Mouse (Mus musculus) layer of hippocampus, postnatal 36 days (tissue): ENCODE results near the gene Tuba1a. TPM values are rescaled to one million over a fixed set of nuclear protein-coding genes. Genes with fewer than 3 reads are reported as not detected.

Source experiments
- DNase-seq, 2 experiments: peaks; one replicate each; pipeline ENCODE4 v3.0.0; 2022
- total RNA-seq, 2 experiments: library from RNA; stranded (reverse); gene quantifications; 2 replicates each; pipeline ENCODE4 v1.2.3; 2021

Gene Tuba1a
- 100 to 1,000 TPM; 868 to 949 TPM for total RNA-seq

DNA sequence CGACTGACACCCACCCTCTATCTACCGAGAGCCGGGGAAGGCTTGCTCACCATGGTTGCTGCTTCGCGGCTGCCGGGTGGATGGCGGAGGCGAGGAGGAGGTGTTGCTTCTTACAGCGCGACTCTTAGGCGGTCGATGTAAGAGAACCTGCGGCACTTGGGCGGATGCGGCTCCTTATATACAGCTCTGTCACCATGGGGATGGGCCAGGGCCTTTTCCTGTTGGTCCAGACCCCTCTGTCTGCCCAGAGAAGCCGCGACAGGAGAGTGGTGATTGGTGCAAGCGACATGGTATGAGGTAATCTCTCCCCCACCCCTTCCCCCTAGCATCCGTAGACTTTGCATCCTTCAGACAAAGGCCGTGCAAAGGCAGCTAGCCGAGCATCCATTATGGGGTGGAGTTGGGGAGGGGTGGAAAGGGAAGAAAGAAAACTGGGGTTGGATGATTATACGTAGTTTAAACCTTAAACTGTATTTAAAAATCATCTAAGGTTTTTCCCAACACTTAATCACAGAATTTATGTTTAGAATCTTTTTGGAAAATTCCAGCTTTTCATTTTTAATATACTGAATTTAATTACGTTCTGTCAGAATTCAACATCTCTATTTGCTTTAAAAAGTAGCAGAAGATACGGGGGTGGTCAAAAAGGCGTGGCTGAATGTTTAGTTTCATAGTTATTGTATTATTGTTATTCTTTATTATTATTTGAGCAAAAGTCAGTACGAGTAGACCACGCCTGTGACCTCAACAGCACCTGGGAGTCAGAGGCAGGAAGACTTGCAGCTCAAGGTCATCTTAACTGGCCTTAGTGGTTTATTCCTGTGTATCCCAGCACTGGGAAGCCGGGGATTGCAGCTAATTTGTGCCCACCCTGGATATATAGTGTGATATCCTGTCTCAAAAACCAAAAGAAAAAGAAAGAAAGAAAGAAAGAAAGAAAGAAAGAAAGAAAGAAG lies at the start of gene Tuba1a, which contains the start of gene Gm49450:
Gene Tuba1a, minus strand, starts transcription at position 303 of the 956 bp plus-strand sequence.
Gene Gm49450, minus strand, starts transcription at position 151 of the 956 bp plus-strand sequence.
- peak; percentile 96 for DNase-seq

DNA sequence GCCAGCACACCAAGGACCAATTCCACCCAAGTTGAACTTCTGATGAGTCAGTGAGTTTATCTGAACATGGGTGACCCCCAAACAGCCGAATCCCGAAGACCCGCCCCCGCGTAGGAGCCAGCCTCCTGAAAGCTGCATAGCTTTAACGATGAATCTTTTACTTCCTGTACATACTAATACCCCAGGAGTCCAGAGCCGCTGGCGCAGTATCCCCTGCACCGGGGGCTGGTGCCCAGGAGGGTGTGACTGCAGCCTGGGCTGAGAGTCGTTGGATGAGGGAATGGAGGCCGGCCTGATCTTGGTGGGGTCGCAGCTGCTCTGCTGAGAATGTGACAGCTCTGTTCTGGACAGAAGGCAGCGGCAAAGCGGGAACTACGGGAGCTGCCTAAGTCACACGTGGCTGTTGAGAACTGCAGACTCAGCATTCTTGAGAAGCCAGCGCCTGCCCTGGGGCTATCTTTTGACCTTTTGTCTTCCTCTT lies 48.0 kb upstream of the Tuba1a start:
- DNase-seq, result no peak

DNA sequence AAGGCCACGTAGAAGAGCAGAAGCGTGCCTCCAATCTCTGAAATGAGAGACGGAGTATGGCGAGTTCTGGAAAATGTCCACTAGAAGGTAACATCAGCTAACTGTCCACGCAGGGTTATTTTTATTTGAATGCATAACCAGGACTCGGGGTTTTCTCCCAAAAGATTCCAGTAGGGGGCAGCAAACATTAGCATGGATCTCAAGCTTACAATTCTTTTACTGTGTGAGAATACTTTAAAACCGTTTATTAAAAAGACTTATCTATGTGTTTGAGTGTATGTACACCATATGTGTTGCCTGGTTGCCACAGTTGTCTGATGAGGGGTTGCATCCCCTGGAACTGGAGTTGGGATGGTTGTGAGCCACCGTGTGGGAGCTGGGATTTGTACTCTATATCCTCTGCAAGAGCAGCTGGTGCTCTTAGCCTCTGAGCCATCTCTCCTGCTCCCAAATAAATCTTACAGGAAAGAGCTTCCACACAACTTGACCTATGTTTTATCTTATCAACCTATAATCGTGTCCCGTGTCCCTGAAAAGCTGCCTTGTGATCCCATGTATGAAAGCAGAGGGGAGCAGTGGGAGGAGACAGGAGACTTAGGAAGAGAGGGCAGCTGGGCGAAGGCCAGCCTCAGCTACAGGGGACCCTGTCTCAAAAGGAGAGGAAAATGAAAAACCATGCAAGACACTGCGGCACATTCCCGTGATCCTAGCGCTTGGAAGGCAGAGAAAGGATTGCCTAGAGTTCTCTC lies 47.2 kb upstream of the Tuba1a start:
- no peak for DNase-seq

DNA sequence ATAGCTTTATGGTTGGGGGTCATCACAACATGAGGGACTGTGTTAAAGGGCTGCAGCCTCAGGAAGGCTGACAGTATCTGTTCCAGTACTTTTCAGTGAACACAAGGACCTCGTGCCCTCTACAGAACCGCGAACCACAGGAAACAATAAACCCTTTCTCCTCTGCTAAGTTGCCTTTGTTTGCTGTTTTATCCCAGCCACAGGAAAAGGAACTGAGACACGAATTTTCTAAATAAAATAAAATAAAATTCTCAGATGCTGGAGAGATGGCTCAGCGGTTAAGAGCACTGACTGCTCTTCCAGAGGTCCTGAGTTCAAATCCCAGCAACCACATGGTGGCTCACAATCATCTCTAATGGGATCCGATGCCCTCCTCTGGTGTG lies 45.3 kb upstream of the Tuba1a start:
- DNase-seq, result no peak

DNA sequence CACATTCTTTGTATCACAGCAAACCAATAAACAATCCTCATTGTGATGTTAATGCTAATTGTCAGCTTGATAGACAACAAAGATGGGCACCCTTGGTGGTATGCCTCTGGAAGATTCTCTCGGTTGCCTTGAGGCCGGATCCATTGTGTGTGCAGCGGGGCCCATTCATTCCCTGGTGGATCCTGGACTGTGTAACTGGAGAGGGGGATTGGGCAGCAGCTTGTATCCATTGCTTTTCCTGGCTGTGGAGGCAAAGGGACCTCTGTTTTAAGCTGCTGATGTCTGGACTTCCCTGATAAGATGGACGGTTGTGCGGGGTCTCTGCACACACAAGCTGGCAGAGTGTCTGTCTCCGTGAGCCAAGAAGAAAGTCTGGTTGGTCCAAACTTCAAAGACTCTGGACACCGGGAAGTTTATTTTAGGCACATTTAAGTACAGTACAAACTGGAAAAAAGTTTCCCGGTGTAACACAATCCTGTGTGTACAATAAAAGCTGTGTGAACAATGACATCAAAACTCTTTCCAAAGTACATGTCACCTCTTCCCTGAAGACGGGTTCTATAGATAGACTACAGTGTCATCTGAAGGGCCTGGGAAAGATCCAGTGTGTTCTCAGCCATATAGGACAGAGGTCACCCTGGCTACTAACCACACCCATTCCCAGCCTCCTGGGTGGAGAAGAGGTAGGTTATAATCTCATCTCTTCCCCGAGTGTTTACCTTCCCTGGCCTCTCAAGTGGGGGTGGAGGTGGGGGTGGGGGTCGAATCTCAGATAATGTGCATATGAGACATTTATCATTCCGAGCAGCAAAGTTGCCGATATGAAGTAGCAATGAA lies 44.7 kb upstream of the Tuba1a start:
- DNase-seq, result no peak

DNA sequence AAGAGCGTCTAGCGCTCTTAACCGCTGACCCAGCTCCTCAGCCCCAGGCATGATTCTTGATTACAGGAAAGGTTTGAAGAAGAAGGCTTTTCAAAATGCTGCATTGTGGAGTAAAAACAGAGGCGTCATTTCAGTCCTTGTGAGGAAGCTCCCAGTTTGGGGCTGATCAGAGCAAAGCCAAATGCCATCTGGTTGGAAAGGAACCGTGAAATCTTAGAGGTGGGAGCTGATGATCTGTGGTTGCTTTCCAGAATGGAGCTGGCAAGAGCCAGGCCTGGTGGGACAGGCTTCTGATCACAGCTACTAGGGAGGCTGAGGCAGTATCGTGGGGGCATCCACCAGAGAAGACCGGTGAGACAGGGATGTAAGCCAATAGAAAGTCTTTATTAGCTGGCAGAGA lies 43.3 kb upstream of the Tuba1a start:
- DNase-seq, result no peak

DNA sequence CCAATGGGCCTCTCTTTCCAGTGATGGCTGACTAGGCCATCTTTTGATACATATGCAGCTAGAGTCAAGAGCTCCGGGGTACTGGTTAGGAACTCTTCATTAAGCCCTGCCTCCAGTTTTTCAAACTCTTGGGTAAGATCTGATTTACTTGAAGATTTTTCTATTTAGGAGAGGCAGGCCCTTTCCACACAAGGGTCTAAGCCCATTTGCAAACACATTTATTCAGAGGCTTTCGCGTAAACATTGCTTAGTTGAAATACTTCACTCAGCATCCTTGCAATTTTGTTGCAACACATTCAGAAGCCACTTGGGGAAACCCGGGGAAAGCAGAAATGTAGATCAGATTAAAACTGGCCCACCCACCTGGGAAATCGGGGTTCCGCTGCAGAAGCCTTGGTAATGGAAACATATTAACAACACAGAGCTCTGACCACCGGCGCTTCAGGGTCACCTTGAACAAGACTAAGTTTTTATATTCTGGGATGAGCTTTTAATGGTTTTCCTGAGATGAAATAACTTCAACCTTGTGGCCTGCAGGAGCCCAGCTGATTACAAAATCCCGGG lies 41.5 kb upstream of the Tuba1a start:
- no peak for DNase-seq

DNA sequence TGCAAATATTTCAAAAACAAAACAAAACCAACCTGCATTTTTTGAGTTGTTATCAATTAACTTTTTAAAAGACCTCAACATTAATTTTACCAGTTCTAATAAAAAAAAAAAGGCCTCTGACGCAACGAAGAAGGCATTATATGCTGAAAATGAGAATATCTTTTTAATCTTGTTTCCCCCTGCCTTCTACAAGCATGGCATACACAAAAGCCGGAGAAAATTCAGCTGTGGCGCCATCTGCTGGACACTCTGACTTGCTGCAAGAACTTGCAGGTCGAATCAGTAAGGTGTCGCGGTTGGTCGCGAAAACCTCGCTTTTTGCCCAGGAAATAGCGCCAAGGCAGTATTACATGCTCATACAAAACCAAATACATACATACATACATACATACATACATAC lies 40.4 kb upstream of the Tuba1a start:
- DNase-seq, result peak; percentile 79 to 83

DNA sequence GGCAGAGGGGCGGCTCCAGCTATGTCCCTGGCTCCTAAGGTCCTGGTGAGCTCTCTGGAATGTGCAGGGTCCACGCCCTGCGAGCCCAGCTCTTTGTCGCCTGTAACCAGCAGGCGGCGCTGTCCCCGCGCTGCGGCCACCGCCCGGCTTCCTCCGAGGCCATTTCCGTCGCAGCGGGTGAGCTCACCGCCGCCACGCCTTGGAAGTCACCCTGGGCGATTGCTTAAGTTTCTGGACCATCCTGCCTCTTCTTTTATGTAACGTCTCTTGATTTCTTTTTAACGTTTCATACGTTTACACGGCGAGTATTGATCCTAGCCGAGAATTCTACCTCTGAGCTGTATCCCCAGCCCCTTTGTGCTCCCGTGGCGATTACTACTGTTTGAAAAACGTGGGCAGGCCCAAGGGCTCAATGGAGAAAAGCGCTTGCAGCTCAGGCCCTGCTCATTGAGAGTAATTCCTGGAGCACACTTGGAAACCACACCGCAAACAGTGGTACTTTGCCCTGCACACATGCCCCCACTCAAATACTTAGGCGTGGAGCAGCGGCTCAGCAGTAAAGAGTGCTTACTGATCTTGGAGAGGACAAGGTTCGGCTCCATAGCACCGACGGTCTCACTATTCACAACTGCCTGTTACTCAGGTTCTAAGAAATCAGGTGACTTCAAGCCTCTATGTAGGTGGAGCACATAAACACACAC lies 39.7 kb upstream of the Tuba1a start:
- peak; percentile 93 to 94 for DNase-seq

DNA sequence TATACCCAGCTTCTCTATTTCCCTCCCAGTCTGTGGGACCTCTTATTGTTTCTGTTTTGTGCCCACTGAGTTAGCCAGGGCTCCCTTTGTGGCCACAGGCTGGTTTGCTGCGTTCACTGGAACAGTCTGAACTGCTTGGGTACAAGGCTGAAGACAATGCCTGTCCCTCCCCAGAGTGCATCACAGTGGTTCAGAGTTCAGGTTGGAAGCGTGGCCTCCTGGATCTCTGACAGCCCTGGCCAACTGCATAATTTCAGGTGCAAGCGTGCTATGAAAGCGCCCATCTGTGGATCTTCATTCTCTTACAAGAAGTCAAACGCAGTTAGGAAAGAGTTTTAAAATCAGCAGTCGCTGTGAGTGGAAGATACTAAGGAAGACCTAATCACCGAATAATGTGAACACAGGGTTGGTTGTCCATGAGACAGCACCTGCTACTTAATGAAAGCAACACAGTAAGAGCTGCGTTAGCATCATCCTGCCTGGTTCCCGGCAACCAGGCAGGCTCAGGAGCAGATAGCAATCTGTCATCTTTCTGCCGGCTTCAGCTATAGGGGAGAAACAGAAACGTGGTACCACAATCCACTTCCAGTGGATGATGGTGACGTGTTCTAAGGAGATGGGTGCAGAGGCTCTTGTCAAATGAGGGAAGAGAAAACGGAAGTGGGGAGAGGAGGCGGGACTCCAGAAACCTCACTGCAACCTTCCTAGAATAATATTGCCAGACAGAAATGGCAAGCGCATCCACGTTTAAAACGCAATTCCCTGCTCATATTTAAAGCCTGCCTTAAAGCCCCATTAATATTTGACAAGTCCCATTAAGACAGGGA lies 38.8 kb upstream of the Tuba1a start:
- DNase-seq, result peak; percentile 66 to 67

DNA sequence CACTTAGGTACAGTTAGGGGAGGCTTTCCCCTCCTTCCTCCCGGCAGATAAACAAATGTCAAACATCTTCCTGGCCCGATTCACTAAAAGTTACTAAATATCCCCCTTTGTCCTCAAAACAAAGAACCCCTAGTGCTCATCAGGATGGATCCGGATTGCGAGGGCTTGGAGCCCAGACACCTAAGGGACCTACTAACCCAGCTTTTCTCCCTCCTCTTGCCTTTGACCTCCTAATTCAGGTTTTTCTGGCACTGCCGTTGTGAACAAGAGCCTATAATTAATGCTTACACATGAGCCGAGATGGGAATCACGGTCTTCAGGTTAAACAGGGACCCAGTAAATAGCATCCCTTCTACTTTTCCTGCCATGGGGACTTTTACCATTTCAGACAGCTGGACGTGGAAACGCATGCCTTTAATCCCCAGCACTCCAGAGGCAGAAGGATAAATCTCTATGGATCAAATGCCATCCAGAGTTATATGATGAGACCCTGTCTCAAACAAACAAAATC lies 38.1 kb upstream of the Tuba1a start:
- DNase-seq, result no peak

DNA sequence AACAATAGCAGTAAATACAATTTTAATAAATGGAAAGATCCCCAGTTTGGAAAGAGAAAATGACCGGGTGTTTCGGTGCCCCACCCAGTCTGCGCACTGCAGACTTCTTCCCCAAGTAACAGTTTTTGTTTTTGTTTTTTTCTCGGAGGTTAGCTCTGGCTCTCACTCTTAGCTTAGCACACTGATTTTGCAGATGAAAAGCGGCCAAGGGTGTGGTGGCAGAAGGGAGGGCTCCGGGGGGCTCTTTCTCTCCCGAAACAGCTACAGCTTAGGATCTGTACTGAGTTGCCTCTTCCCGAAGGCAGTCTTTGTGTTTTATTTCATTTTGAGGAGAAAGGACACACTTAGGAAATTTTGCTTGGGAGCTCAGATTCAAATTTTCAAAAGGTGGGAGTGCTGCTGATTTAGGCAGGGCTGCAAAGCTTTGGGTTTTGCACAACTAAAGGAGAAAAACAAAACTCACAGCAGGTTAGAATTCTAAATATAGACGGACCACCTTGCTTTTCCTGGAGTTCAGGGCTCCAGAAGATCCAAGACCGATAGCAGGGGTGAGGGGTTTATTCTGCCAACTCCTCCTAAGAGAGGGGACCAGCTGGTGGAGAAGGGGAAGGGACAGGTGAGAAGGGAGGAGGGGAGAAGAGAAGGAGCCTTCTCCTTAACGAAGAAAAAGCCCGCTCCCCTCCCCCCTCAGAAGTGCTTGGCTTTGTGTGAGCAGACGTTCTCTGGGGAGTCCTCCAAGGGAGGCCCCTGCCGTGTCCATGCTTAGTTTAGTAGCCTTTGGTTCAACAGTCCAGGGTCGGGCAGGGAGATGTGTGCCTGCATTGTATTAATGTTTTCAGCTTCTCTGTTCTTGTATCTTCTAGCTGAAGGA lies 37.4 kb upstream of the Tuba1a start:
- no peak for DNase-seq

DNA sequence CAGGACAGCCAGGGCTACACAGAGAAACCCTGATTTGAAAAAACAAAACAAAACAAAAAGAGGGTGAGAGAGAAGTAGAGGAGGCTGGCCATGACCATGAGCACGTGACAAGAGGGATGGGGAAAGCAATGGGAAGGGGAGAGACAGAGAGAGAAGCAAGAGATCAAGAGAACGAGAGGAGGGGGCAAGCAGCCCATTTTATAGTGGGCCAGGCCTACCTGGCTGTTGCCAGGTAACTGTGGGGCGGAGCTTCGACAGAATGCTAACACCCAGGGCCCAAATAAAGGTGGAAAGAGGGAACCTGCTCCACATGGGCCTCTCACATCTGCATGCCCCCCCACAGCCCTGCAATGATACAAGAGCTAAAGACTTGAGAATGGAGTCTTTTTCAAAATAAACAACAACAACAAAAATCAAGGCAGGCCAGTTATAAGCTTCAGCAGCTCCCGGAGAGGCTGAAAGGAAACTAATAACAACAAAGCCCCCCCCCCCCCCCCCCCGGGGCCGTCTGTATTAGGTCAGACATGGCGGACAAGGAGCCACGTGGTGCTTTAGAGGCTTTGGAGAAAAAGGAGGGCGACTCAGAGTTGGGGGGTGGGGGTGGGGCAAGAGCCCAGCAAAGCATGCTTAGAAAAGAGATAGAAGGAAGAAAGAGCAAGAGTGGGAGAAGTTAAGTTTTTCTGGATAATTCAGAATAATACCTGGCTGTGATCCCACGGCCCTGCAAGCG lies 36.4 kb upstream of the Tuba1a start:
- no peak for DNase-seq

DNA sequence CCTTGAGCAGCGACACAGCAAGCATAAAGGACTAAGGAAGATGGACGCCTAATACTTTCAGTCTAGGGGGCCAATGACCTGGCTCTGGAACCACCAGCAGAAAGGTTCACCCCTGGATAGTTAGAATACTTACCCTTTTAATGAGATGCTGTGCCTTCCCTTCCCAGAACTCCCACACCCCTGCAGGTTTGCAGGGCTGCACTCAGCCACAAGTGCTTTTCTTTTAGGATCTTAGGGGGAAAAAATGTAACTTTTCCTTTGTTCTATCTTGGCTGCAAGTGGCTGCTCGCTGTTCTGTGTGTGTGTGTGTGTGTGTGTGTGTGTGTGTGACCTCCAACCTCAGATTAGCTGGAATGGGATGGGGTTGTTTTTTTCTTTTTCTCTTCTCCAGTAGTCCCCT lies 35.3 kb upstream of the Tuba1a start:
- DNase-seq, result no peak

DNA sequence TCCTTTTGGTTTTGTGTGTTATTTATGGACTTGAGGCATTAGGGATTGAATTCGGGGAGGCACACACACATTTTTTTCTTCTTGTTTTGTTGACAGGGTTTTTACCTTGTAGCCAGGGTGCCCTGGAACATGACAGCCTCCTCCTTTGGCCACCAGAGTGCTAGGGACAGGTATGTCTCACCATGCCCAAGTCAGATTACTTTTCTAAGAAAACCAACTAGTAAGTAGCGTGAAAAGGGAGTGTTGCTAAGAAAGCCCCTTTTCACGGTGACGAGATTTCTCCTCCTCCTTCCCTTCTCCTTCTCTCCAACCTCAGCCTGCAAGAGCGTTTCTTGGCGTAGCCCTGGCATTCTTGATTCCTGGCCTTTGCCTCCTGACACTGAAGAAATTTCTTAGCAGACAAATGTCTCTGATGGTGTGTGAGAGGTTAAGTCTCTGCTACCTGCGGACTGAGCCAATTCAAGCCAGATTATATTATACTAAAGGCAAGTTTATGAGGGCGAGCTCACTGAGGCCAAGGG lies 34.2 kb upstream of the Tuba1a start:
- no peak for DNase-seq

DNA sequence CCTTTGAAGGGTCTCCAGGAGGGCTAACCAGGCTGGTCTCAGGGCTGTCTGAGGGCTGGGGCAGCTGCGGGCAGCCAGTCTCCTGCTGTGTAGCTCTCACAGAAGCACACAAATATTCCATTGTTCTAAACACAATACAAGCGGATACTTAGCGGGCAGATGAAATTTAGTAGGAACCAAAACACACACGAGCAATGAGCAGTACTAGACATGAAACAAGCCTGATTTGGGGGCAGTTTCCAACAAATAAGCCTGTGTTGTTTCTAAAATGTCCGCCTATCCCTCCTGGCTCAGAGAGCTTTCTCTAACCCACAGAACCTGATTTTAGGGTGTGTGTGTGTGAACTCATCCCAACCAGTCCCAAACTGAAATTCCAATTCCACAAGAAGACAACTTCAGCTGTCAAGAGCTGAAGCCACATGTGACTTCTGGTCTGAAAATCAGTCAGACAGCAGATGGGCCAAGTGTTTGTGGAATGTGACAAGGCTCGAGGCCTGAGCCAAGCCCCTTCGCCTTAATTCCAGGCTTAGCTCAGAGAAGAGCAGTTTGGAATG lies 33.7 kb upstream of the Tuba1a start:
- no peak for DNase-seq

DNA sequence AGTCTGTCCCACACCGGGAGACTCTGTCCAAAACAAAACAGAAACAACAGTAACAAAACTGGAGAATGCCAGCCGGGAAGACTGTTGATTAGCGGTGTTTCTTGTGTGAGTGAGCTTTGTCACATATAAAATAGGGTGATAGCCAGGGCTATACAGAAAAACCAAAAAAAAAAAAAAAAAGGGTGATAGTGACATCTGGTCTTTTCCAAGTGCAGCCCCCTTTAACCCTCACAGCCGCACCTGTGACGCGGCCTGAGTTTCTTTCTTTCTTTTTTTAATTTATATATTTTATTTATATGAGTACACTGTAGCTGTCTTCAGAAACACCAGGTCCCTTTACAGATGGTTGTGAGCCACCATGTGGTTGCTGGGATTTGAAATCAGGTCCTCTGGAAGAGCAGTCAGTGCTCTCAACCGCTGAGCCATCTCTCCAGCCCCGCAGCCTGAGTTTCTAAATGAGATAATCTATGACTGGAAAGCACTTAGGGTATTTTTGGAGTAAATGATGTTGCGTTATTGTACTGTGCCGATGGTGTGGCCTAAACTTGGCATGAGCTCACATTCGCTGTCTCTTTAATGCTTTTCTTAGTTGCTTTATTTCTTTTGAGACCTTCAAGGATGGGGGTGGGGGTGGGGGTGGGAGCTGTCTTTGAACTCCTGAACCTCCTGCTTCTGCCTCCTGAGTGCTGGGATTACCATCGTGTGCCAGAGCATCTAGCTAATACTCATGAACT lies 32.6 kb upstream of the Tuba1a start:
- DNase-seq, result no peak
